Mouse (Mus musculus) kidney, adult 2 months (tissue): Measurements from ENCODE around the gene Mrpl4.

Experiments used
- CTCF ChIP-seq: fragments of 200-500 bp; conservative IDR thresholded peaks from 2 replicates; pipeline ENCODE4 v1.5.1; 2011; ENCODE audit warnings: low read depth, mild to moderate bottlenecking, control low read depth, low read length, moderate library complexity, mixed read lengths; ENCODE audit not compliant: insufficient read depth, insufficient read length
- POLR2A ChIP-seq: fragments of 200-500 bp; IDR thresholded peaks from one replicate; pipeline ENCODE4 v1.6.1; 2011; ENCODE audit warnings: low read depth, low read length, control low read depth

GRCm38 (mm10) chr9:21016331-21017176, 14.0 kb downstream of the Mrpl4 start:
- TF ChIP-seq POLR2A (no peak), CTCF (no peak)
